Mouse (Mus musculus): ENCODE measurements around the gene Slc17a6.
"Not testable (repeated sequence)": the region's sequence is repeated elsewhere in the genome, so short reads cannot be mapped to it uniquely, and the experiment has no call there.

Slc17a6 gene

DNA sequence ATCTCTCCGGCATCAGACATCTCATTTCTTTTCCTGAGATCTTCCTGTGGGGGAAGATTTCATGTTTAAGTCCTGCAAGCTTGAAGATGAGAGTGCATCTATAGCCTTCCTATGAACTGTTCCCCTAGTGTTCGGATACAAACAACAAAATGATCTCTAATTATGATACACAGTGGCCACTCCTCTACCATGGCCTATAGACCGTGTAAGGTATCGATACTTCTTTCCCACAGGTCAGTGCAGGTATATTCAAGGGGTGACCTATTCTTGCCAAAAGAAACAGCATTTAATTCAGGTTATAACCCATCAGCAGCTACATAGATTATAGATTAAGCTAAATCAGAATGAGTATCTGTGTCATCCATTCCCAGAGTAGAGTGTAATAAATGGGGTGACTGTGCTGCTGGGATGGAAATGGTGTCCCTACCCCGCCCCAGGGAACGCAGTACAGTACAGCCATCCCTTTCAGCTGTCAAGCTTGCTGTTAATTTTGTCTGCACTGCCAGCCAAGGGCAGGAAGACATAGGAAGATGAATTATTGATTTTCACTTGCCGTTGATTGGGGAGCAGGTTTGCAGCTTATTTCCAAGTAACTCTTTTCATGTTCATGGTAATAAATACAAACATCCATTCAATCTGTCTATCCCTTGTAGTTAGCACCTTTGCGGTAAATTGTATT is 71.9 kb downstream of the Slc17a6 start:
- no peak for DNase-seq

- DNase-seq: no peak
These were observed 72.6 kb downstream of the Slc17a6 start for GRCm38 (mm10) chr7:51694452-51694851.

- DNase-seq: no peak
These were observed 87.7 kb downstream of the Slc17a6 start for GRCm38 (mm10) chr7:51709508-51709907.

DNA sequence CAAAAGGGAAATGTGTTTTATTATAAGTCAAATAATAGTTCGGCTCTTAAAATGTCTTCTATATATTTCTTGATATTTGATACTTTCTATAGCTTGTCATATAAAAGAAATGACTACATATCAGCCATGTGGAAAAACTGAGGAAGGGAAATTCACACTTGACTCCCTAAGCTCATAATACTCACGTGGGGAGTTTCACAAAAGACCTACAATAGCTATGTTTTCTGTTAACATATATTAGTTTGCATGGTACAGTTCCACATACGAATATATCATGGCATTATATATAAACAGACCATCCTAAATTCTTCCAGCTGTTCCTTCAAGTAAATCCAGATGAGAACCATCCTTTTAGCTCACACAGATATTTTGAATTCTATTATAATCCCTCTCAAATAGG is 88.5 kb downstream of the Slc17a6 start:
- DNase-seq: not testable (repeated sequence)

DNA sequence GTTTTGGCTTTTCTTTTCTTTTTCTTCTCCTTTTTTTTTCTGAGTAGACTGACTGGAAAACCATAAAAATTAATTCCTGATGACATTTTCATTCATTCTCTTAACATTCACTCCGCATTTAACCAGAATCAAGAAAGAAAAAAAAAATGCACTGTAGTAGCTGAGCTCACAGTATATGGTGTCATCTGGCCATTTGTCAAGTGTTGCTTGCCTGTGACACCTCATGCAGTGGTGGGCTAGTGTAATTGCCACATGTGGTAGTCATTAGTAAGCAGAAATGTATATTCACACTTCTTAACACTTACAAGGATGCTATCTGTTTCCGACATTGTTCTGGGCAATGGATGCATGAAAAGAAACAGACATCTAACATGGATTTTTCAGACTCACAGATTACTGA is 94.0 kb downstream of the Slc17a6 start:
- no peak for DNase-seq
